Mouse (Mus musculus) heart, embryonic 14.5 days (tissue): ENCODE results near the gene Nkx2-9. TPM values are rescaled to one million over a fixed set of nuclear protein-coding genes. Genes with fewer than 3 reads are reported as not detected.

Experiments used
- polyA plus RNA-seq: library from polyadenylated mRNA; unstranded; fragments of >200 nt; fragmentation: Nextera tagmentation; extraction: Ambion mirVana; gene quantifications from 2 replicates; pipeline ENCODE4 v1.2.1, GENCODE M21; 2014

Gene Nkx2-9
- polyA plus RNA-seq, 1 experiment from 2014 or later: not detected

Other genes starting within 250 kb of the Nkx2-9 start
- gene Nkx2-1, start 76.4 kb downstream of the Nkx2-9 start, polyA plus RNA-seq: 0.08 TPM in 1 of 2 replicates, not detected in the other
- gene Pax9, start 78.5 kb upstream of the Nkx2-9 start, polyA plus RNA-seq: 0.04 TPM in 1 of 2 replicates, not detected in the other